Mouse (Mus musculus): ENCODE data around the gene Slc27a2. TPM values are rescaled to one million over a fixed set of nuclear protein-coding genes. Genes with fewer than 3 reads are reported as not detected.
"Not testable (repeated sequence)": the region's sequence is repeated elsewhere in the genome, so short reads cannot be mapped to it uniquely, and the experiment has no call there.

The Slc27a2 gene
- total and polyA plus RNA-seq, 3 experiments = not detected

DNA sequence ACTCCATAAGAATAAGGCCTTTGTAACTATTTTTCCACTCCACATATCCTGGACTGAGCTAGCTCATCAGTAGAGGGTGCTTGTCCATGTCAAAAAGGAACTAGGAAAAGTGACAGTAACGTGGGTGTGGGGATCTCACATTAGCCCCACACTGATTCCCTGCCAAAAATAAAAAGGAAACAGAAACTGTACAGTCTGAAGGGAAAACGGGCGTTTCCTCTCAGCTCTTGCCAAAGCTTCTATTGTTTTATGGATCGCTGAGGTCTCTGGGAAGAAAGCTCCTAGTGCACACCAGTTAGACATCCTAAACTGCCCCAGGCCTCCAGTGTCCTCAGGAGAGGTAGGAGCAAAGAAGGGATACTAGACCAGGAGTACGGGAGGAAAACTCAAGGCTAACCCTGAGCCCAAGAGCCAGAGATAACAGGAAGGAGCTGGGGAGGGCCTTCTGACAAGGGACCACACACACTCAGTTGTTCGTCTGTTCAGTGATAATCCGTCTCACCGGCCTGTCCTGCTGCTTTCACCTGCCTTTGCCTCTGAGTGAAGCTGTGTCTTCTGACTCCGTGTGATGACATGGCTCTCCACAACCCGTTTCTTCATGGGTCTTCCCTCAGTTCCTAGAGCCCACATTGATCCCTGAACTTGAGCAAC is 55.5 kb downstream of the Slc27a2 start (continued):
- TF ChIP-seq ZMIZ1 (IDR thresholded peaks at IDR 0.05; ENCODE audit: low read depth, low read length) (no peak), E2F4 (IDR thresholded peaks at IDR 0.05; ENCODE audit: borderline replicate concordance, low read depth, low read length) (no peak)

DNA sequence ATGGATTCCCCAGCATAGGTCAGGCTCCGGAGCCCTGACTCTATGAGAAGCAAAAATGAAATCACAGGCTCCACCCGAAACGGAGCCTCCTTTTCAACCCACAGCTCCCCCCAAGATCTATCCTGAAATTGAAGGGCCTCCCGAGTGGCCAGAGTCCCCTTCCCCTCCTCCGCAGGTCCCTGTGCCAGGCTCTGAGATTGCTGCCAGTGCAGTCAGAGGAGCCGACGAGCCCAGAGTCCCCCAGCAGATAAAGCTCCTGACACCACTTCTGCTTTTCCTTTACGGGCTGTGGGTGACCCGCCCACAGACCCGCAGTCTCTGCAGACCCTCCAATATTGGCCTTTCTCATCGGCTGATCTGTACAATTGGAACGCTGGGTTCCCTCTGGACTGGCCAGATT is 57.4 kb downstream of the Slc27a2 start:
- not testable (repeated sequence) for H3K4me3 ChIP-seq (ENCODE audit: control insufficient read depth in 1 of 2, insufficient read depth in 1 of 2, low read depth in 2 of 2, low read length in 2 of 2); H3K79me2 ChIP-seq (ENCODE audit: control insufficient read depth, insufficient read depth, low read length, poor library complexity)
- H3K4me1 ChIP-seq (ENCODE audit: control insufficient read depth in 1 of 2, insufficient read depth in 2 of 2, low read length in 2 of 2) = peaks cover 5 to 21% of the 10 kb centered on the region in 2 experiments

DNA sequence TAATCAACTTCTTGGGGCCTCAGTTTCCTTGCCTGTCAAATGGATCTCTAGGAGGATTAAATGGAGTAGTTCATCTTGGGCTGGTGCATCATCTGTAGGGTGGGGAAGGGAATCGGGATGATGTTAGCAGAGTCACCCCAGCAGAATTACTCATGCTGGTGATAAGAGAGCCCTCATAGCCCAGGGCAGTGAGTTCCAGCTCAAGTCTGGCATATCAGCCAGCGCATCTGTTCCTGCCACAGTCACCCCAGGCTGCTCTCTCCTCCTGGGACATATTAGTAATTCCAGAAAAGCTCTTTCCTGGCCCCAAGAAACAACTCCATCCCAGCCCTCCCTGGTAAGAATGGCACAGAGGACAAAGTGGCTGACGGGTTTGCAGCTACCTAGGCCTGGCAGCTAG is 63.1 kb downstream of the Slc27a2 start:
- no peaks in the 10 kb centered on the region for H3K79me2 ChIP-seq (ENCODE audit: control insufficient read depth, insufficient read depth, low read length, poor library complexity)
- H3K4me1 ChIP-seq (ENCODE audit: control insufficient read depth in 1 of 2, insufficient read depth in 2 of 2, low read length in 2 of 2) = peaks cover 2 to 34% of the 10 kb centered on the region in 2 experiments
- H3K9ac ChIP-seq (ENCODE audit: control insufficient read depth, low read depth, low read length, poor library complexity, severe bottlenecking) = no peak overlapping the region
- TF ChIP-seq TCF12 (IDR thresholded peaks at IDR 0.05; ENCODE audit: low read depth, low read length) (0 out of 2 replicates have a peak, but pooled peaks have one; percentile 19), TAL1 (IDR thresholded peaks at IDR 0.05; ENCODE audit: low read length) (peak; percentile 68), EP300 (IDR thresholded peaks at IDR 0.05; ENCODE audit: low read depth in 1 of 2, low read length in 2 of 2) (peak; percentile 62 to 71), GATA1 (IDR thresholded peaks at IDR 0.05; ENCODE audit: low read depth, low read length) (peak; percentile 72), RAD21 (IDR thresholded peaks at IDR 0.05; ENCODE audit: low read depth, low read length) (no peak), MYC (IDR thresholded peaks at IDR 0.05; ENCODE audit: low read depth, low read length) (no peak), ETS1 (IDR thresholded peaks at IDR 0.05; ENCODE audit: low read depth, low read length) (peak; percentile 35; the same call in 1 of the 2 replicates), GABPA (IDR thresholded peaks at IDR 0.05; ENCODE audit: low read depth, low read length) (no peak), RCOR1 (IDR thresholded peaks at IDR 0.05; ENCODE audit: low read depth, low read length) (peak; percentile 43; the same call in 1 of the 2 replicates)
- peaks cover 0 to 24% of the 10 kb centered on the region in 2 experiments; a peak in 2 of 4 replicates for H3K36me3 ChIP-seq (ENCODE audit: control insufficient read depth in 1 of 2, insufficient read depth in 2 of 2, low read length in 2 of 2)
- no peaks in the 10 kb centered on the region for H3K9me3 ChIP-seq (replicated peaks; ENCODE audit: insufficient read depth, low read length)
- H3K27ac ChIP-seq (ENCODE audit: control insufficient read depth, low read depth, low read length) = no peak overlapping the region
- no peaks in the 10 kb centered on the region for H3K27me3 ChIP-seq (ENCODE audit: control insufficient read depth in 1 of 2, insufficient read depth in 2 of 2, low read length in 2 of 2)
- no peak overlapping the region for H3K4me3 ChIP-seq (ENCODE audit: control insufficient read depth in 1 of 2, insufficient read depth in 1 of 2, low read depth in 2 of 2, low read length in 2 of 2)
- DNase-seq (ENCODE audit: low read depth, low spot score) = peak; percentile 60

More for the DNA sequence above, 57.4 kb downstream of the Slc27a2 start:
- not testable (repeated sequence) for DNase-seq (ENCODE audit: low read depth, low spot score); H3K27ac ChIP-seq (ENCODE audit: control insufficient read depth, low read depth, low read length); H3K36me3 ChIP-seq (ENCODE audit: control insufficient read depth in 1 of 2, insufficient read depth in 2 of 2, low read length in 2 of 2); H3K9me3 ChIP-seq (replicated peaks; ENCODE audit: insufficient read depth, low read length); H3K9ac ChIP-seq (ENCODE audit: control insufficient read depth, low read depth, low read length, poor library complexity, severe bottlenecking); H3K27me3 ChIP-seq (ENCODE audit: control insufficient read depth in 1 of 2, insufficient read depth in 2 of 2, low read length in 2 of 2)
